Mouse (Mus musculus) heart, embryonic 11.5 days (tissue): ENCODE measurements around the gene Sarnp. TPM values are rescaled to one million over a fixed set of nuclear protein-coding genes. Genes with fewer than 3 reads are reported as not detected.

Experiments
- ATAC-seq: fragments of 200-750 bp; cut with Nextera tagmentation; replicated peaks from 2 replicates; pipeline ENCODE4 v1.8.0; 2017; ENCODE audit warnings: moderate library complexity; ENCODE audit not compliant: insufficient number of reproducible peaks, low FRiP score, low TSS enrichment
- H3K27ac ChIP-seq: fragments of 300-500 bp; sonication (generic); 2 replicates; pipeline ENCODE4 v1.5.1; 2014; ENCODE audit warnings: mild to moderate bottlenecking, low read depth, low read length
- H3K27me3 ChIP-seq: fragments of 300-500 bp; sonication (generic); 2 replicates; pipeline ENCODE4 v1.6.1; 2014; ENCODE audit warnings: mild to moderate bottlenecking, low read length, mixed read lengths; ENCODE audit not compliant: control insufficient read depth, insufficient read depth
- H3K36me3 ChIP-seq: fragments of 300-500 bp; sonication (generic); 2 replicates; pipeline ENCODE4 v1.6.1; 2014; ENCODE audit warnings: mild to moderate bottlenecking, low read length, moderate library complexity, mixed read lengths; ENCODE audit not compliant: control insufficient read depth, insufficient read depth
- H3K4me1 ChIP-seq: fragments of 300-500 bp; sonication (generic); 2 replicates; pipeline ENCODE4 v1.6.1; 2014; ENCODE audit warnings: low read length; ENCODE audit not compliant: control insufficient read depth, insufficient read depth
- H3K4me2 ChIP-seq: fragments of 300-500 bp; sonication (generic); 2 replicates; pipeline ENCODE4 v1.6.1; 2014; ENCODE audit warnings: mild to moderate bottlenecking, moderate library complexity
- H3K4me3 ChIP-seq: fragments of 300-500 bp; sonication (generic); 2 replicates; pipeline ENCODE4 v1.5.1; 2014; ENCODE audit warnings: low read depth, low read length
- H3K9ac ChIP-seq: fragments of 300-500 bp; sonication (generic); 2 replicates; pipeline ENCODE4 v1.6.1; 2014; ENCODE audit warnings: mild to moderate bottlenecking, low read depth, low read length, moderate library complexity
- H3K9me3 ChIP-seq: fragments of 300-500 bp; sonication (generic); replicated peaks from 2 replicates; pipeline ENCODE4 v1.6.1; 2016; ENCODE audit warnings: low read length; ENCODE audit not compliant: control insufficient read depth
- WGBS: fragments of 180-500 bp; shearing (Covaris S2); extraction: QIAGEN DNeasy Blood & Tissue Kit; methylation state at CpG from one replicate; pipeline ENCODE4 v1.1.7; 2014; ENCODE audit not compliant: insufficient replicate concordance; 5-methylcytosine and 5-hydroxymethylcytosine counted together
- polyA plus RNA-seq: library from polyadenylated mRNA; unstranded; fragments of >200 nt; fragmentation: Nextera tagmentation; extraction: Ambion mirVana; gene quantifications from 2 replicates; pipeline ENCODE4 v1.2.1, GENCODE M21; 2014

Sarnp gene
- polyA plus RNA-seq, 1 experiment from 2014 or later, result 210 TPM

- Histone ChIP-seq H3K9ac (no peak overlapping the region), H3K4me1 (peaks cover 7% of the 10 kb centered on the region), H3K9me3 (no peaks in the 10 kb centered on the region), H3K27ac (no peak overlapping the region), H3K4me3 (no peak overlapping the region), H3K4me2 (no peak overlapping the region), H3K36me3 (no peaks in the 10 kb centered on the region), H3K27me3 (no peaks in the 10 kb centered on the region)
- no peak for ATAC-seq
- 95% methylated on average over 9 of the region's 9 CpGs for WGBS
Measured at GRCm38 (mm10) chr10:128823821-128824220, 6.7 kb downstream of the Sarnp start.

GRCm38 (mm10) chr10:128837400-128837799 lies 20.3 kb downstream of the Sarnp start:
- no peak overlapping the region for H3K27ac ChIP-seq
- no peak overlapping the region for H3K4me3 ChIP-seq
- H3K36me3 ChIP-seq, result peaks cover 25% of the 10 kb centered on the region
- no peaks in the 10 kb centered on the region for H3K4me1 ChIP-seq
- no peak for ATAC-seq
- H3K4me2 ChIP-seq, result no peak overlapping the region
- no peaks in the 10 kb centered on the region for H3K9me3 ChIP-seq
- H3K9ac ChIP-seq, result no peak overlapping the region
- H3K27me3 ChIP-seq, result no peaks in the 10 kb centered on the region

GRCm38 (mm10) chr10:128839434-128839833 lies 22.3 kb downstream of the Sarnp start:
- Histone ChIP-seq H3K9ac (no peak overlapping the region), H3K4me1 (no peaks in the 10 kb centered on the region), H3K27me3 (no peaks in the 10 kb centered on the region), H3K4me2 (no peak overlapping the region), H3K27ac (no peak overlapping the region), H3K4me3 (no peak overlapping the region), H3K9me3 (no peaks in the 10 kb centered on the region), H3K36me3 (peaks cover 20% of the 10 kb centered on the region)
- ATAC-seq, result no peak

DNA sequence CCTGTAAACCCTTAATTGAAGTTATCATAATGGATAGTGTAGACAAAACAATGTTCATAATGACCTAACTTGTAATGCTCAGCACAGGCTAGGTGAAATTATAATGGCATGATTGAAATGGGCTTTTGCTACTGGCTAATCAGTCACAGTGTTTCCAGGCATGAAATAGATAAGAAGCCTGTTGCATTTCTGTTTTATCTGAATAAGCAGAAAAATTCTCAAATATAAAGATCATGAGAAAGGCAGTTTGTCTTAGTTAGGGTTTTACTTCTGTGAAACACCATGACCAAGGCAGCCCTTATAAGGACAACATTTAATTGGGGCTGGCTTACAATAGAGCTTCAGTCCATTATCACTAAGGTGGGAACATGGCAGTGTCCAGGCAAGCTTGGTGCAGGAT lies 23.5 kb downstream of the Sarnp start:
- H3K9ac ChIP-seq, result no peak overlapping the region
- no peak for ATAC-seq
- H3K4me3 ChIP-seq, result no peak overlapping the region
- H3K4me2 ChIP-seq, result no peak overlapping the region
- no peak overlapping the region for H3K27ac ChIP-seq
- no peaks in the 10 kb centered on the region for H3K4me1 ChIP-seq
- H3K27me3 ChIP-seq, result no peaks in the 10 kb centered on the region
- H3K36me3 ChIP-seq, result peaks cover 16% of the 10 kb centered on the region
- no peaks in the 10 kb centered on the region for H3K9me3 ChIP-seq

GRCm38 (mm10) chr10:128843260-128843659 lies 26.1 kb downstream of the Sarnp start:
- Histone ChIP-seq H3K9ac (no peak overlapping the region), H3K27me3 (no peaks in the 10 kb centered on the region), H3K27ac (no peak overlapping the region), H3K4me2 (no peak overlapping the region), H3K9me3 (no peaks in the 10 kb centered on the region), H3K4me3 (no peak overlapping the region), H3K36me3 (peaks cover 13% of the 10 kb centered on the region), H3K4me1 (no peaks in the 10 kb centered on the region)
- no peak for ATAC-seq
- whole genome bisulfite sequencing, result 94% methylated on average over 5 of the region's 5 CpGs

GRCm38 (mm10) chr10:128845516-128845915 lies 28.4 kb downstream of the Sarnp start:
- no peak overlapping the region for H3K27ac ChIP-seq
- no peaks in the 10 kb centered on the region for H3K9me3 ChIP-seq
- H3K36me3 ChIP-seq, result peaks cover 15% of the 10 kb centered on the region
- no peaks in the 10 kb centered on the region for H3K4me1 ChIP-seq
- no peak overlapping the region for H3K4me3 ChIP-seq
- no peak overlapping the region for H3K9ac ChIP-seq
- H3K4me2 ChIP-seq, result no peak overlapping the region
- 79% methylated on average over 2 of the region's 2 CpGs for WGBS
- no peak for ATAC-seq
- no peaks in the 10 kb centered on the region for H3K27me3 ChIP-seq

GRCm38 (mm10) chr10:128846664-128847063 lies 29.5 kb downstream of the Sarnp start:
- no peaks in the 10 kb centered on the region for H3K4me1 ChIP-seq
- no peak for ATAC-seq
- H3K27me3 ChIP-seq, result no peaks in the 10 kb centered on the region
- H3K4me3 ChIP-seq, result no peak overlapping the region
- no peak overlapping the region for H3K9ac ChIP-seq
- H3K36me3 ChIP-seq, result peaks cover 17% of the 10 kb centered on the region
- no peaks in the 10 kb centered on the region for H3K9me3 ChIP-seq
- H3K4me2 ChIP-seq, result no peak overlapping the region
- H3K27ac ChIP-seq, result no peak overlapping the region
- WGBS, result 90% methylated on average over 4 of the region's 4 CpGs

DNA sequence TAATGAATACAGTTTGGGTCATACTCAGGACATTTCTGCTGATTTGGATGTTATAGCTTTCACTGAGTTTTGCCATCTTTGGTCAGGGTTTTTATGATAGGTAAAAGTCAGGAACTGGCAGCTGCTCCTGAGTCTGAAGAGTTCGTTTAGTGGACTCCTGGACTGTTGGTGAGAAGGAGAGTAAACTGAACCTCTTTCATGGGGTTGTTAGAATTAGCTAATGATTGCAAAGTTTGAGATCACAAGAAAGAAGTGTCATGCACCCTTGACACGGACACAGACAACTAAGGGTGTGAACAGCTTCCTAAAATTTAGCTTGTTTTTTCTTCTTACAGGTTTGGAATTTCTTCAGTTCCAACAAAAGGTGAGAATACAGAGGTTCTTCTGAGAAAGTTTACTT lies 31.3 kb downstream of the Sarnp start:
- Histone ChIP-seq H3K4me2 (no peak overlapping the region), H3K9me3 (no peaks in the 10 kb centered on the region), H3K27ac (no peak overlapping the region), H3K4me3 (no peak overlapping the region), H3K27me3 (no peaks in the 10 kb centered on the region), H3K9ac (no peak overlapping the region), H3K4me1 (no peaks in the 10 kb centered on the region), H3K36me3 (peaks cover 10% of the 10 kb centered on the region)
- WGBS, result 75% methylated on average over 2 of the region's 2 CpGs
- no peak for ATAC-seq

GRCm38 (mm10) chr10:128850339-128850738 lies 33.2 kb downstream of the Sarnp start:
- 76% methylated on average over 3 of the region's 3 CpGs for WGBS
- Histone ChIP-seq H3K4me2 (no peak overlapping the region), H3K4me3 (no peak overlapping the region), H3K36me3 (peaks cover 10% of the 10 kb centered on the region; the same call in 1 of the 2 replicates), H3K9me3 (no peaks in the 10 kb centered on the region), H3K4me1 (no peaks in the 10 kb centered on the region), H3K9ac (no peak overlapping the region), H3K27me3 (no peaks in the 10 kb centered on the region), H3K27ac (no peak overlapping the region)
- no peak for ATAC-seq
